Mouse (Mus musculus) ZHBTc4 (cell line): Measurements from ENCODE around the gene Gm10300.
A peak's percentile ranks its signal among the peaks of the same experiment; 100 is the strongest.

ENCODE experiments used
- DNase-seq: peaks from one replicate; pipeline ENCODE4 v3.0.0-alpha.2; 2011; ENCODE audit warnings: low read depth, low spot score

Gm10300 gene

DNA sequence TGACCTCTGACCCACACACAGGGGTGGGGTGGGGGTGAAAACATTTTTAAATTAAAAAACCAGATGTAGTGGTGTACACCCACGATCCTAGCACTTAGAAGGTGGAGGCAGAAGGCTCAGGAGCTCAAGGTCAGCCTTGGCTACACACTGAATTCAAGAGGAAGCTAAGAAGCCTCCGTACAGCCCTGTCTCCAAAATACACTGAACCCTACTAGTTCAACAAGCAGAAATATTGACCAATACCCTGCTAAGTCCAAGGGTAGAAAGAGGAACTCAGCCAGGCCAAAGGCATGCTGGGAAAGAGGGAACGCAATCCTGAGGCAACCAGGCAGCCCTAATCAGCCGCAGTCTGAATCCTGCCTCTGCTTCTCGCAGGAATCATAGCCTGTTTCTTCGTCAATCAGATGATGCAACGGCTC is 3.8 kb downstream of the Gm10300 start:
- DNase-seq = no peak

DNA sequence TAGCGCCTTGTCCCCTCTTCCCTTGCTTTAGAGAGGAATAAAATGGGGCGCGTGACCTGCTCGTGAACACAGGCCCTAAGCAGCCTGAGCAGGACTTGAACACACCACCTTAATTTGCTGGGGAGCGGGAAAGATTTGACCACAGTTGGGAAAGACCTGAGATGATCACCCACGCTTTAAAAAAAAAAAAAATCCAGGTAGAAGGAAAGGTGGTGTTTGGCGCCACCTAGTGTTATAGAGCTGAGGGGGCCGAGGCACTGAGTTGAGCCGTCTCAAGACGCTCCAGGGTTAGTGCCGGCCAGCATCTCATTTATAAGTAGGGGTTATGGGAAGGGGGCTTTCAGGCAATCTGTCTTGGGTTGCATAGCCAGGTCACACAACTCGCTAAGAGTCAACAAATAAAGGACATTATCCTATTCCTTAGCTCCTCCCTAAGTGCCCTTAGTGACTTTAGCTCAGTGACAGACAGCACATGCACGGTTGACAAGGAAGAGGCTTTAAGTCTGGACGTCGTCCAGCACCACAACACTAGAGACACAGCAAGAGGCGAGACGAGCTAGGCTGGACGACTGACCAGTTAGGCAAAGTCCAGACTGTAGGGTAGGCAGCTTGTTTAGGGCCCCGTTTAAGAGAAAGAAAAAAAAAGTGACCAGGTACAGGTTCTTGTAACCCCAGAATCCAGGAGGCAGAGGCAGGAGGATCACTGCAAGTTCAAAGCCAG is 5.2 kb downstream of the Gm10300 start:
- peak; percentile 75 for DNase-seq

DNA sequence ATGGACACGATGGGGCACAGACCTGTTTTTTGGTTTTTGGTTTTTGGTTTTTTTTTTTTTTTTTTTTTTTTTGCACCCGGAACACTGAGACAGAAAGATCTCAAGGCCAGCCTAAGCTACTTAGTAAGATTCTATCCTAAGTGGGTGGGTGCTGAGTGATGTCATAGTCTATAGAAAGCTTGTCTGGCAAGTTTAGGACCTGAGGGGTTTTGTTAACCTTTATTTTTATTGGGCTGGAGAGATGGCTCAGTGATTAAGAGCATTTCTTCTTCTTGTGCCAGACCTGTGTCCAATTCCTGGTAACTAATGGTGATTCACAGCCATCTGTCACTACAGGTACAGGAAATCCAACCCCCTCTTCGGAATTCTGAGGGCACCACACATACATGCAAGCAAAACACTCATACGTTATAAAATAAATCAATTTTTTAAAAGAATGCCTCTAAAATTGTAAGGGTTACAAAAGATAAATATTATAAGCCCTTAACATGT is 6.0 kb downstream of the Gm10300 start:
- no peak for DNase-seq

DNA sequence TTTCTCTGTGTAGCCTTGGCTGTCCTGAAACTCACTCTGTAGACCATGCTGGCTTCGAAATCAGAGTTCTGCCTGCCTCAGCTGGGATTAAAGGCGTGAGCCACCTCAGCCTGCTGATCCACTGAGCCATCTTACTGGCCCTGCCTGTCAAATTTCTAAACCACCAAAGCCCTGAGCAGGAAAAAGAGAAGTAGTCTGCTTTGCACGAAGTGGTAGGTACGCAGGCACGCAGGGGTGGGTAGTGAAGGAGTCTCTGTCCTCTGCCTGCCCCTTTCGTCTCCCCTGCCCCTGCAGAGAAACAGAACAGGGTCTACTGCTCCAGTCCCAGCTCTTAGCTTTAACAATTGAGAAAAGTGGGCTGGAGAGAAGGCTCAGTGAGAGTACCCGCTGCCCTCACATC is 10.6 kb downstream of the Gm10300 start:
- DNase-seq = no peak

DNA sequence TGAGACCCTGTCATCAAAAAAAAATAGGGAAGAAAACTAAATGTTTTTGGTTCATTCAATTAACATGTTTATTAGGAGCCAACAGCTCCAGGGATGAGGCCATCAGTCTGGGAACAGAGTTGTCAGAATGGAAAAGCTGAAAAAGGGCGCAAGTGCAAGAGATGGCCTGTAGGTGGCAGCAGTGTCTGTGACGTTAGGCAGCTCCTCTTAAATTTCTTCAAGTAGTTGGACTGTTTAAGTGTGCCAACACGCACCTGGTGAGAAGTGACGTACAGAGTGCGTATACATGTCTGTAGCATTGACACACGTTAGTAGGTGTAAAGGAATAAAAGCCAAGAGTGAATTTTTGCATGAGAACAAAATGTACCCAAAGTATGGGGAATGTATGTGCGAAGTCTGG is 14.4 kb downstream of the Gm10300 start:
- DNase-seq = peak; percentile 80

DNA sequence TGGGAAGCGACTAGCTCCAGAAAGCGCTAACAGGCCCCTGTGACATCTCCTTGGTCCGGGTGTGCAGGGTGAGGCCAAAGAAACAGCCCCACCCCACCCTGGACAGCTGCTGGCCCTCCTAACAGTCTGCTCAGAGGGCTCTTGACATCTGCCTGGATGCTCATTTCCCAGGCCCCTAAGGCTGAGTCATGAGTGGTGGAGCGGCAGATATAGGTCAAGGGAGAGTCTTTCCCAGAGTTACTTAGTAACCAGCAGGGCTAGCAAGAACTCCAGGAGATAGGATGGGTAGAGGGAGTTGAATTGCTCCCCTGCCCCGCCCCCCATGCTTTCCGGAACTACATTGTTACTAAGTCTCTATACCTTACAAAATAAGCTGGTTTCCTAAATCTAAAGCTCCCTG is 18.6 kb downstream of the Gm10300 start:
- DNase-seq = no peak

DNA sequence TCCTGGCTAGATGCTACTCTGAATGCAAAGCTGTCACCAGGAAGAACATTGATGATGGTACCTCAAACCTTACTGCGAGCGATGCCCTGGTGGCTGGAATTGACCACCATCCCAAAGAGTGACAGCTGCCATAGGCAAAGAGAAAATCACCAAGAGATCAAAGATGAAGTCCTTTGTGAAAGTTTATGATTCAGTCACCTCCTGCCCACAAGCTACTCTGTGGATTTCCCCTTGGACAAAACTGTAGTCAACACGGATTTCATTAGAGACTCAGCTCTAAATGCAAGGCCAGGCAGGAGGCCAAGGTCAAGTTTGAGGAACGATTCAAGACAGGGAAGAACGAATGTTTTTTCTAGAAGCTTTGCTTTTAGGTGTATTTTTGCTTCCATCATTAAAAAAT is 19.4 kb downstream of the Gm10300 start:
- DNase-seq = no peak

DNA sequence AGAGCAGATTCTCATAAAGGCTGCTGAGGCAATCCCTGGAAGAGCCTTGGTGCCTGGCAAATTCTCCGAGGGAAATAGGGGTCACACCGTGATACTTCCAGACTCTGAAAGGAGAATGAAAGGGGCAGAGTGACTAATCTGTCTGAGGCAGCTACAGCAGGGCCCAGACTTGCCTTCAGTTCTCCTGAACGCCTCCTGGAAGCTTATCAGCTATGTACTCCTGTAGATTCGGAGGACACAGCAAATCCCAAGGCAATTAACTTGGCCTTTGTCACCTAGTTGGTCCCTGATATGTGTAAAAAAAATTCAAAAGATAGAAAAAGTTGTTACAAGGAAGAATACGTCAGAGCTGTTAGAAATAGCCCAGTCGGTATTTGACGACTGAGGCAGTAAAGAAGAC is 20.5 kb downstream of the Gm10300 start:
- no peak for DNase-seq

DNA sequence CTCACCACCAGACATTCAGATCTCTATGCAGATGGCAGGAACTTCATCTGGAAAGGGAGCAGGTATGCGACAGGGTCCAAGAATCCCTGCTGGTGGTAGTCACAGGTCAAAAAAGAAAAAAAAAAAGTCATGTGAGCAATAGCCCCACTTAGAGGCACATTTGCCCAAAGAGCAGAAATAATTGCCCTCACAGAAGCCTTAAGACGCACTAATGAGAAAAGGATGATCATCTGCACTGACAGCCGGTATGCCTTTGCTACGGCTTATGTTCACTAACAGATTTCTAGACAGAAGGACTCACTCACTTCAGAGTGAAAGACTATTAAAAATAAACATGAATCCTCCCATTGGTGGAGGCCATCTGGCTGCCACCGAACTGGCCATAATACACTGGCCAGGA is 25.1 kb downstream of the Gm10300 start:
- no peak for DNase-seq

DNA sequence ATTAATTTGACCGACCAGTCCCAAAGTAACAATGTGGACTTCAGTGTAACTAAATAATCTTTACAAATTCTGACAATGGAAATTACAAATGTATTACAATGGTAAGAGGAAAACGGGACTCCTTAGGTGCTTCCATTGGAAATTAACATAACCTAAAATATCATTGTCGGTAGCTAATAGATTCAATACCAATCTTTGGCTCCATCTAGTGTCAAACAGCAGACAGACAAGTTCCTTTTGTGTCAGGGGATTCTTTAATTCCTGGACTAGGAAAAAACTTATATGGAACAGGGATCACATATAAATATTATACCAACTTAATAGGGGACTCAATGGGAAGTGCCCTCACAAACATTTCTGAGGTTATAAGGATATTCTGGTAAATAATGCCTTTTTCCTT is 26.7 kb downstream of the Gm10300 start:
- DNase-seq = no peak

DNA sequence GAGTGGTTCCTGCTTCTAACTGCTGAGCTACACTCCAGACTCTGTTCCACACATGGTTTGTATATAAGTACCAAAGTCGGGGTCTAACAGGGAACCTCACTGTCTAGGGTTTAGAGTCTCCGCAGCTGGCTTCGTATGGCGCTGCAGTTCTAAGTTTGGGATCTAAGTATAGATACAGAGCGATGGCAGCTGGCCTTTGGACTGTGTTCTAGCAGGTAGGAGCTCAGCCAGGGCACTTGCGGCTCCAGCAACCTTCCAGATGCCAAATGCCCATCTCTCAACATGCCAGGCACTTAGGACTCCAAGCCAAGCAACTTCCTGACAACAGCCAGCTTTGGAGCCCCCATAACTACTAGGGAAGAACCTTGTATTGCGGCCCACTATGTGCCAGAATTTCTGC is 33.7 kb downstream of the Gm10300 start:
- DNase-seq = no peak

DNA sequence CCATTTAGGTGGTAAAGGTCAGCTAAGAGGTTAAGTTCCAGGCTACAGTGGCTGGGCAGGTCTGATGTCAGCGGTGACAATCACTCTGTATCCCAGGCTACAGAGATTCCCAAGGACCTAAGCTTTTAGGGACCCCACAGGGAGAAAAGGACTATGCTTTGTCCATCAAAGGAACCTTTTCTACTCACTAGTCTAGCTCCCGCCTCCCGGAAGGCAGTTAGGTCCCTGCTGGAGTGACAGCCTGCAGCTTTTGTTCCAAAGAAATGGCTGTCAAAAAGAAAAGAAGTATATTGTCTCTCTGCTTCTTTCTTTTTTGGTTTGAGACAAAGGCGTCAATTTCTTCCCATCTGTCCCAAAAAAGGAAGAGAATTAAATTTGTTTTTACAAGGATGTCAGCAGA is 36.7 kb downstream of the Gm10300 start:
- peak; percentile 16 for DNase-seq

DNA sequence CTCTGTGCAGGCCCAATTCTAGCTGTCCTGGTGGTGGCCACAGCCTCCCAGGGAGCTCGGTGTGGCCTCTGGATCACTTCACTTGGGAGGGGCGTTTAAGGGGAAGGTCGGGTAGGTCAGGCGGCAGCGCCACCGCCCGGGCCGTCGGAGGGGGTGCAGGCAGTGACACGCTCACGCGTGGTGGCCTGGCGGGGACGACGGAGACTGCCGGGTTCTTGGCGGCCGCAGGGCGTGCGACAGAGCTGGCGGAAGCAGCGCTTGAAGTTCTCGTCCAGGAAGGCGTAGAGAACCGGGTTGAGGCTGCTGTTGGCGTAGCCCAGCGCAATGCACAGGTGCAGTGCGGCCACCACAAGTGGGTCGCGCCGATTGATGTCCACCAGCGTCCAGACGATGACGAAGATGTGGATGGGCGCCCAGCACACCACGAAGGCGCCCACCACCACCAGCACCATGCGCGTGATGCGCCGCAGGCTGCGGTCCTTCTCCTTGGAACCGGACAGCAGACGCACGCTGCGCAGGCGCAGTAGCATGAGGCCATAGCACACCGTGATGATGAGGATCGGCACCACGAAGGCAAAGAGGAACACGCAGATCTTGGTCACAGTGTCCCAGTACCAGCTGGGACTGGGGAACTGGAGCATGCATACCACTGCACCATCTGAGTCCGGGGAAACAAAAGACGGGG is 39.1 kb downstream of the Gm10300 start:
- DNase-seq = peak; percentile 66

DNA sequence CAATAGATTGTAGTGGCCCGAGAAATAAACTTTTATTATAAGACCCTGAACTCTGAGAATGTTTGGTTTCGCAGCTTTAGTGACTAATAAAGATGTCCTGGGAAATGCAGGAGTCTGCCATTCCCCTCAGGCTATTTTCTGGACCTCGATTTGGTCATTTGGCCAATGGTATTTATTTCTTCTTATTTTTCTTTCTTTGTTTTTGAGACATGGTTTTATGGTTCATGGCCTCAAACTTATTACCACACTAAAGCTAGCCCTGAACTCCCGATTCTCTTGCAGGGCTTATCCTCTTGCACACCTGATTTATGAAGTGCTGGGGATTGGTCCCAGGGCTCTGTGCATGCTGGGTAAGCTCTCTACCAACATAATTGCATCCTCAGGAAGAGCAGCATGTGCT is 41.8 kb downstream of the Gm10300 start:
- DNase-seq = no peak

DNA sequence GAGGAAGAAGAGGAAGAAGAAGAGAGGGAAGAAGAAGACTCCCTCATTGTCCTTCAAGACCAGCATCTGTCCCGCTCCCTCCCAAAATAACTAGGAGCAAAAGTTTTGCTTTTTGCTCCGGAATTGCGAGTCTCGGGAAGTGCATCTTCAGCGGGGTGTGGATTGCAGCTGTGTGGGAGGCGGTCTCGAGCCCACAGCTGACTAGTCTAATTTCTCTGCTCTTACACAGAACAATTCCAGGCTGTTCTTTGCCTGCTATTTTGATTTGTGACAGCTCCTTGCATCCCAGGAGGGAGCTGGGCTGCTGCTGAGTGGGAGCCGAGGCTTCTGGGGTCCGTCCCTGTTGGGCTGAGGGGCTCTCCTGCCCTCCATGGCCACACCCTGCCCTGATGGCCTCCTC is 45.1 kb downstream of the Gm10300 start:
- DNase-seq = no peak

DNA sequence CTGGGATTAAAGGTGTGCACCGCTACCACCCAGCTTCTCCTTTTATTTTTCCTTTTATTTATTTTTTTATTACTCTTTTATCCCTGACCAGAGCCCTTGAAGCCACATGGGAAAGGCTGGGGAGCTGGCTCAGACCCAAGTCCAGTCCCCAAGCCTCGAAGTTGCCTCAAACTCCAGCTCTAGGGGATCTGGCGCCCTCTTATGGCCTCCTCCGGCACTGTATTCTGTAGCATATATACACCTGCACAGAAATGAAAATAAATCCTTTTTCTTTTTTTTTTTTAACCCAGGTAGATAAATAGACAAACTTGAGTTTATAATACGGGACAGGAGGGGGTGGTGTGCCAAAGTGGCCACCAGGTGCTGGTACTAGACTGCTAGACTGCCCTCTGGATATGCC is 47.2 kb downstream of the Gm10300 start:
- DNase-seq = peak; percentile 62

DNA sequence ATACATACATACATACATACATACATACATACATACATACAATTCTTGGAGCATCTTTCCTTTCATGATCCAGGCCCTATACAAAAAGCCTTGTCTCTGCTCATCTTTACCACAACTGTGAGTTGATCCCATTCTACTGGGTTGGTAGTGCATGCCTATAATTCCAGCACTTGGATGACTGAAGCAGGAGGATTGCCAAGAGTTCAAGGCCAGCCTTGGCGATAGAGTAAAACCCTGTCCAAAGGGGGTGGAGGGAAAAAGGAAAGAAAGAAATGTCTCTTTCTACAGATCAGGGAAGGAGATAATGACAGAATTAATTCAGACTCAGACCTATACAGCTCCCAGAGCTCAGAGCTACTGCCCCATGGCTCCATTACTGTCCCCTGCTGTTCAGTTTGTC is 48.7 kb downstream of the Gm10300 start:
- no peak for DNase-seq
